Mouse (Mus musculus): ENCODE measurements around the gene Tmem132b.

The Tmem132b gene

DNA sequence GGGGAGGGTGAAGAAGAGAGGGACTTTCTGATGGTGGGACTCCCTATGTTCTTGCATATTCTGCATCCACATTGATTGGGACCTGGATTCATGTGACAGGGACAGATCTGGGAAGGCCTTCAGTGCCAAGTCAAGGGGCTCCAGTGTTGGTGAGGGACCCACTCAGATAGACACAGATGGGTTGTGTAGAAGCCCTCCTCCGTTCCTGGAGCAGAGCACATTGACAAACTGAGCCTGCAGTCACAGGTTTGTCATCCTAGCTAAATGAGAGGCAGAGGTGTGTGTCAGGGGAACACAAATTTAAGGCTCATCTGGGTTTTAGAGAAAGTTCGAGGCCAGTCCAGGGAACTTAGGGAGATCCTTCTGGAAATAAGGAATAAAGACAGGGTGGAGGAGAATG is 51.7 kb downstream of the Tmem132b start:
- DNase-seq: no peak

DNA sequence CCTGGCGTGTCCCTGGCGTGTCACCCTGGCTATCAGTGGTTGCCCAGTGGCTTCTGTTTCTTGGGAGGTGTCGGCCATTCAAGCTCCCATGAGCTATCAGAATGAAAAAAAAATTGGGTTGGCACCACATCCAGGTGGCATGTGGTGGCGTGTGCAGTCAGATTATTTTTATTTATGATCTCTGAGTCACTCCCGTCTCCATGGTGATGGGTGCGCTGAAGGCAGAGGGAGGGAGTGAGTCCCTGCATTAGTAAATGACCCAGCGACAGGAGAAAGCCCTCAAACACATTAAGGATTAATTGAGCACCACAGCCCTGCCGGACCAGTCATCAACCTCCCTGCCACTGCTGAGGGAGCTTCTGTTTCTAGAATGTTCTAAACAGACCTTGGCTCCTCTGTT is 52.3 kb downstream of the Tmem132b start:
- DNase-seq: no peak

DNA sequence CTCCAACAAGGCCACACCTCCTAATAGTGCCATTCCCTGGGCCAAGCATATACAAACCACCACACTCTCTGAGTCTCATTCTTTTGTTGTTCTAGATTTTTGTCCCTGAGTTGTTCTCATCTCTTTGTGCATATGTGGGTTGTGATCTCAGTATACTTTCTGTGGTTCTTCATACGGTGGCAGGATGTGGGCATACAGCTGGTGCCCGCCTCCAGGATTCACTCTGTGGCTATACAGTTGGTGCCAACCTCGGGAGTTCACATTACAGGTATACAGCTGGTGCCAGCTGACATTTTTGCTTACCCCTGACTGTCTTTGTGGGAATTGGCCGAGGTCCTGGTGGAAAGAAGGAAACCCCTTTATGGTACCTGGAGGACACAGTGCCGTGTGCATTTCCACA is 53.6 kb downstream of the Tmem132b start:
- DNase-seq: no peak

DNA sequence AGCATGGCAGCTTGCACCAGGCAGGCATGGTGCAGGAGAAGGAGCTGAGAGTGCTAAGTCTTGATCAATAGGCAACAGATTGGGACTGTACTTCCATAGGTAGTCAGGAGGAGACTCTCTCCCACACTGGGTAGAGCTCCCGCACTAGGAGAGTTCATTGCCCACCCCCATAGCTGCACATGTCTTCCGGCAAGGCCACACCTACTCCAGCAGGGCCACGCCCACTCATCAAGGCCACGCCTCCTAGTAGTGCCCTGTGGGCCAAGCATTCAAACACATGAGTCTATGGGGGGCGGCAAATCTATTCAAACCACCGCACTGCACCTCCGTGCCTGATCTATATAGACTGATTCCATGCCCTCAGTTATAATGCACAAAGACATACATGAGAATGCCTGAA is 56.6 kb downstream of the Tmem132b start:
- no peak for DNase-seq

DNA sequence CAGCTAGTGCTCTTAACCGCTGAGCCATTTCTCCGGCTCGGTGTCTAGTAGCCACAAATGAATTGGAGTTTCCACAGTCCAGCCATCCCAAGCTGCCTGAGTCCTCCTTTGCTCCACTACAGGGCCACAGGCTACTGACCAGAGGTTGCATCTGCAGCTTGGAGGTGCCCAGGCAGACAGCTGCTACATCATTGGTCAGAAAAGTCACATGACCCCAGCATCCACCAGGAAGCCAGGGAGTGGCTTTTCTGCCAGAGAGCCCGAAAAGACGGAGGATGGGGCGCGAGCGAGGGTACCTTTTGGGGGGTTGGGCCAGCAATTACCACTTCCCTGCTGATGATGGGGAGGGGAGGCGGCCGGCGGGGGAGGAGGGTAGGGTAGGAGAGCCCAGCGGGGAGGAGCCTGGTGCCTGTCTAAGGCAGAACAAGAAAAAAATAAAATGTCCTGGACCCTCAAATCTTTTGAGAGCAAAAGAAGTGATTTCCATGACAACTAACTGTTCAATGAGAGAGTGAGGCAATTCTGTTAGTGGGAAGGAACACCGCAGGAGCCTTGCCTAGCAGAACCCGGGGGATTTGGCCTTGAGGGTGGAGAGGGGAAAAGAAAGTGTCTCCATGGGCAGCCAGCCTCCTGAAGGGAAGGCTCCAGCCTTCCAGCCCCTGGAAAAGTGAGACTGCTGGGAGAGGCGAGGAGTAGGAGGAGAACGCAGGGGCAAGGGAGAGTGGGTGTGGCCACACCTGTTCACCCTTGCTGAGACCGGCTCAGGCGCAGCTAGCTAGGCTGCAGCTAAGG is 57.5 kb downstream of the Tmem132b start:
- DNase-seq: no peak

DNA sequence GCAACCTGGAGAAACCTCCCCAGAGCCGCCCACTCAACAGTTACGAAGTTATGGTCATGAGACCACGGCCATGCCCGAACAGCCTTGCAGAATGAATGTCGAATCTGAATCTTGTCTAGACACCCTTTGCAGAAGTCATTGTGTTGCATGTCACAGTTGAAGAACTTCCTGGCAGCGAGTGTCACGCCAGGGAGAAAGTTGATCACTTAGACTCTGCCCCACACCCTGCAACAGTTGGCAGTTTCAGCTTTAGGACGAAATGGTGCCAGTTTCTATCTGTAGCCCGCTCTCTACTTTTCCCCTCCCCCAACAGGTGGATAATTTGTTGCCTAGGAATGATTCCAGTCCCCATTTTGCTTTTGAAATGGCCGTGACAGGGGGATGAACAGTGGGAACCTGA is 66.5 kb downstream of the Tmem132b start:
- no peak for DNase-seq

DNA sequence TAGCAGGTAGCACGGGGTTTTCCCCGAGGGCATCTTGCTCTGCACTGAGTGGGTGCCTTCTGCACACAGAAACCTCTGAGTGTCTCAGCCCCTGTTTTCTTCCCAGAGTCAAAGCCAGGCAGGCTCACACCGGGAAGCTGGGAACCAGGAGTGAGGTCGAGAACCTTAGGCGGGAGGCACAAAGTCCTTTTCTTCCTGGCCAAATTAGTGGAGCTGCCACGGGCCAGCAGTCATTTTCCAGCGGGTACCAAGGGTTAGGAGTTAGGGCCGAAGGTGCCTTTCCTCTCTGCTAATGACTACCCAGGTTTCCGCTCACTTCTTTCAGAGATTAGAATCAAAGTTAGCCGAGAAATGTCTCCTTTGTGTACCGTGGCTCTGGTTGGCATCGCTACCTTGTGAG is 75.6 kb downstream of the Tmem132b start:
- DNase-seq: no peak

DNA sequence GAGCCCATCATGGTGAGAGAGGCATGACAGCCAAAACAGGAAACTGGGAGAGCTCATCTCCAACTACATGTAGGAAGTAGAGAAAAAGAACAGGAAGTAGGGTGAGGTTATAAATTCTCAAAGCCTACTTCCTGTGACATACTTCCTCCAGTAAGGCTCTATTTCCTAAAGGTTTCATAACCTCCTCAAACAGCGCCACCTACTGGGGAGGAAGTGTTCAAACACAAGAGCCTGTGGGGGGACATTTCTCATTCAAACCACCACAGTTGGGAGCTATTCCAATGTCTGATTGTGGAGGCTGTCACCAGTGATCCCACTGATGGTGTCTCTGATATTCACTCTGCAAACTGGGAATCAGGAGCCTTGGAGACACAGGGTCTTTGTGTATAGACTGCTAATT is 78.4 kb downstream of the Tmem132b start:
- no peak for DNase-seq

DNA sequence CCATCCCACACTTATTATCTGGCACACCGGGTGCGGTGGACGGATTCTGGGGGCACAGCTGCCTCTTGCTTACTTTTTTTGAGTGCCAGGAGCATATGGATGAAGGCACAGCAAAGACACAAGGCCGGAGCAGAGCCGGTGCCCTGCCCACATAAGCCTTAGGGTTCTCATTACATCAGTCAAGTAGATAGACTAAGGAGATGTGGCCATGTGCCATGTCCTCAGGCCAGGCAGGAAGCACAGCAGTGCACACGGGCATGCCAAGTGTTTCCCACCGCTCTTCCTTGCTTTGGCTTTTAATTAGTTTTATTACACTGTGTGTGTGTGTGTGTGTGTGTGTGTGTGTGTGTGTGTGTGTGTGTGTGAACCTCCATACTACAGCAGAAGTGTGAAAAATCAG is 80.9 kb downstream of the Tmem132b start:
- DNase-seq: no peak

DNA sequence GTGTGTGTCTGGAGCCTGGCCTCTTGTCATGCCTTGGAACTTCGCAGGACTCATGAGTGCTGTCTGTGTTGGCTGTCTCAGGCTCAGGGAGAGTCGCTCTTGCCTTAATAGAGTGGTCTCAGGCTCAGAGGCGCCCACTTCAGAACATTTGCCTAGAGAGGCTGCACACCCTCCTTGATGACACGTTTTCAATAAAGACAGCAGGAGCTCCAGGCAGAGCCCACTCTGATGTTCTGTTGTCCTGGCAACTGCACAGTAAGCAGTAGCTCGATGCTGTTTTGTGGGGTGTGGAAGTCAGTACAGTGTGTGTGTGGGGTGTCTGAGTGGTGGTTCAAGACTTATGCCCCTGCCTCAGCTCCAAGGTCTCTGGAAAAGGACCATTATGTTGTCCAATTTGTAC is 81.6 kb downstream of the Tmem132b start:
- no peak for DNase-seq

DNA sequence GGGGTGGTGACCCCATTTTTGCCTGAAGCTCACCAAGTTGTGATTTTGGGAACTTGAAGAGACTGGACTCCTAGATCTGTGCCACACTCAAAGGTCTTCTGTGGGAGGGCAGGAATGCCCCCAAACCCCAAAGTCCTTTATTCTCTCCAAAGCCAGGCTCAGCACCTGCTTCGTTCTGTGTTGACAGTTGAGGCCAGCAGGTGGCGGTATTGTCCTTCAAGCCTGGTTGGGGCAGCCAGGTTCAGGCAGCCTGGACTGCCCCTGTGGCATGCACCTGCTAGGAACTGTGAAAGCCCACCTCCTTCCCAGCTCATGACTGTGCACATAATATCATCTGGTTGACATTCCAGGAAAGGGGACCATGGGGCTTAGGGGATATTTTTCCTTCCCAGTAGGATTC is 82.8 kb downstream of the Tmem132b start:
- DNase-seq: no peak

DNA sequence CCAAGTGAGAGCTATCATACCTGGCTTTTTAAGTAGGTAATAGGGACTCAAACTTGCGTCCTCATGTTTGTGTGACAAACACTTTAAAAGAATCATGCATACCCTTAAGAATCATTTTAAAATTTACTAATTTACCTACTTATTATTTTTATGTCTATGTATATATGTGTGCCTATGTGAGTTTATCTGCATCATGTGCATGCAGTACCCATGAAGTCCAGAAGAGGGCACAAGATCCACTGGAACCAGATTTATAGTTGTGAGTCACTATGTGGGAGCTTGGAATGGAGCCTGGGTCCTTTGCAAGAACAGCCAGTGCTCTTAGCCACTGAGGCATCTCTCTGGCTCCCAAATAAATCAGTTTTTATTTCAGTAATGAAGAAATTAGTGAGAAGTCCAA is 85.5 kb downstream of the Tmem132b start:
- DNase-seq: no peak

DNA sequence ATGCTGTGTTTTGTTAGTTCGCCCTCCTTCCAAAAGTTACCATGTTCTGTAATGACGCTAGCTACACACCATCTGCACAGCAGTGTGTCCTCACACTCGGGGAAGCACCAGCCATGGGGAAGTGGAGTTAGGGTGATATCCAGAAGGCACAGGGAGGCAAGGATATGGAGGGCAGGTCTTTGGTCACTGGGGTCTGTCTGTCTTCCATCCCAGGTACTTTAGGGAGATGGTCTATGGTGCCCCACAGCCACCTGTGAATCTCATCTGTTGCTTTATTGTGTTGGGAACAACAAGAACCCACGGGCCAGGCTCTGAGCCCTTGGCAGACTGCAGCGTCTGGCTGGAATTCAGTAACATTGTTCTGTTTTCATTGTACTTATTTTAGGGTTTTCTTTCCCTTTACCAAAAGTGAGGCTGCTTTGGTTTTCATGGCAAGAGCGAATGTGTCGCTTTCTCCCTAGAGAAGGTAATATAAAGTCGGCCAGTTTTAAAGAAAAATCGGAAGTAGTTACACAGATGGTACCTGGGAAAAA is 96.3 kb downstream of the Tmem132b start:
- DNase-seq: no peak

DNA sequence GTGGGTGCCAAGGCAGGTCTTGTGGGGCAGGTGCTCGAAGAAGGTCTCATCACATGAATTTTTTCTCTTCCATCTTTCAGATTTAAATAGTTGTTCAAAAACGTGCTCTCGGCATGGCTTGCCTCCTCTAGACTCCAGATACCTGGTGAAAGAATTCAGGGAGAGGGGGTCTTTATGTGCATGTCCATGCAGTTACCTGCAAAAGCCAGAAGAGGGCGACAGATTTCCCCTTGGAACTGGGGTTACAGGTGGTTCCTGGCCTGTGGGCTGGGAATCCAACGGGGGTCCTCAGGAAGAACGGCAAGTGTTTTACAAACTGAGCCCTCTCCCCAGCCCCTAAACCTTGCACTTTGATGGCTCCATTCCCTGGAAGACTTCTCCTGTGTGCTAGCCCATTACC is 103.1 kb downstream of the Tmem132b start:
- no peak for DNase-seq

DNA sequence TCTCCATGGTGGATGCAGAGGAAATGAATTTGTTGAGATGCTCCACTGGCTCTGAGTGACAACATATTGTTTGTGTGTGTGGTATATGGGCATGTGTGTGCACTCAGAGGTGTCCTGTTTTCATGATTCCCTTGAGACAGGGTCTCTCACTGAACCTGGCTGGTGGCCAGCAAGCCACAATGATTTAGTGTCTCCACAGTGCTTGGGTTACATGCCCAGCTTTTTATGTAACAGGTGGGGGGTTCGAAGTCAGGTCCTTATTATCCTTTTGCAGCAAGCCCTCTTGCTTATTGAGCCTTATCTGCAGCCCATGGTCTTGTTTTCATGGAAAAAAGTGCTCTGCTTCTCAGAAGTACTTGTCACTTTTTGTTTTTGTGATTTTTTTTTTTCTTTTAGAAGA is 109.4 kb downstream of the Tmem132b start:
- DNase-seq: no peak

DNA sequence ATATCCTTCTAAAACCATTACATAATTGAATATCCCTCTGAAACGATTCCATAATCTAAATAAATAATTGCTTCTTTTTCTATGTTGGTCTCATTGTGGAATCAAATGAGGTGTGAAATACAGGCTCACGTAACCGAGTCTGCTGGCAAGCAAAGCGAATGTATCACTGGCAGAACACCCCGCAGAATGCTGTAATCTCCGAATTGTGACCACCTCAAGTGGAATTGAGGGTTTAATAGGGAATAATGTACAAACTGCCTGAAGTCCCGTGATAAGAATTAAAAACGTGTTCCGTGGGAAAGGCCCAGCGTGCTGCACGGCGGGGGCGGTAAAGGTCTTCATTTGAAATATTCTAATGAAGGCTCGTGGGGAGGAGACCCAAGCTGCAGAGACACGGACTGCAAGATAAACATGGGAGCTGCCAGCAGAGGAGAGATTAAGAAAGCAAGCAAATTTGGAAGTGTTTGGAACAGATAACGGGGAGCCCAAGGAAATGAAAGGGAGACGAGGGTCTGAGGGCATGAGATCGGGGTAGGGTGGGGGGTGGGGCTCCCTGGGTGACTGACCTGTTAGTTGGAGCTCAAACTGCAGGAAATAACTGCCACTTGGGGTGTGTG is 110.1 kb downstream of the Tmem132b start:
- no peak for DNase-seq

DNA sequence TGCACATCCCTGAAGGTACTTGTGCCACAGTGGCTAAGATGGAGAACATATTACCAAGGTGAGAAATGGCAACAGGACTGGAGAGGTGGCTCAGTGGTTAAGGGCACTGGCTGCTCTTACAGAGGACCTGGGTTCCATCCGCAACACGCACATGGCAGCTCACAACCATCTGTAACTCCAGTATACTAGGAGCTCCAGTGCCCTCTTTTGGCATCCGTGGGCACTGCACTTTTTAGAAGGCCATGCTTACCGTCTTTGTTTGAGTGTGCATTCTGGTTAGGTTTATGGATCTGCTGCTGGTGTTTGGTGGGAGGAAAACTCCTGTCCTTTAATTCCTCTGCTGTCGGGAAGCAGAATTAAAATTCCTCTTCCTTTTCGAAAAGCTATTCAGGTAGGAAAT is 116.7 kb downstream of the Tmem132b start:
- DNase-seq: no peak

DNA sequence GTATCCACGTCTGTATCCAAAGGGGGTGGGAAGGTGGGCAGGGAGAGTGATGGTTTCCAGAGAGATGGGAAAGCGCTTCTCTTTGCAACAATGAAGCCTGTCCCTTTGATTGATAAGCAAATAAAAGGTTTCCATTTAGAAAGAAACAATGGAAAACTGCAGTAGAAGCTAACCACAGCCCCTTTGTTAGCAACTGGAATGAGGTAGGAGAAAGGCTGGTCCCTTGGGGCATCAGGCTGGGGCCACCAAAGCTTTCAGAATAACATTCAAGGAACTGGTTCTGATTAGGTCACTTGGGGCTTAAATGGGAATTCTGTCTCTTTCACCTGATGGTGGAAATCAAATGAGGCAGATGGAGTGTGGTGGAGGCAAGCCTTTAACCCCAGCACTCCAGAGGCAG is 118.4 kb downstream of the Tmem132b start:
- no peak for DNase-seq

DNA sequence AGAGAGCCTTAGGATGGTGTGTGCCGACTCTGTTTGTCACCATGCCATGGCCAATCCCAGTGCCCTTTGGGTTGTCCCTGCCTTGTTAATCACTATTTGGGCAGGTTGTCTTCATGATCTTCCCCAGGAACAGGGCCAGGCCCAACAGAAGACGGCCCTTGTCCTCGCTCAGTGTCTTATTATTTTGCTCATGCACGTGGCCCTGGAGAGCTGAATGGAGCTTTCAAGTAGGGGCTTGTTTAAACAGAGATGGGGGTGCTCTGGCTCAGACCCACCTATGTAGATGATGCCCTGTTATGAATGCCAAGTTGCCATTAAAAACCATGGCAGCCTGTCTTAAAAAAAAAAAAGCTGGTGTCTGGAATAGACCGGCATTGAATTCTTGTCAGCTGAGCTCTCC is 126.5 kb downstream of the Tmem132b start:
- DNase-seq: no peak

DNA sequence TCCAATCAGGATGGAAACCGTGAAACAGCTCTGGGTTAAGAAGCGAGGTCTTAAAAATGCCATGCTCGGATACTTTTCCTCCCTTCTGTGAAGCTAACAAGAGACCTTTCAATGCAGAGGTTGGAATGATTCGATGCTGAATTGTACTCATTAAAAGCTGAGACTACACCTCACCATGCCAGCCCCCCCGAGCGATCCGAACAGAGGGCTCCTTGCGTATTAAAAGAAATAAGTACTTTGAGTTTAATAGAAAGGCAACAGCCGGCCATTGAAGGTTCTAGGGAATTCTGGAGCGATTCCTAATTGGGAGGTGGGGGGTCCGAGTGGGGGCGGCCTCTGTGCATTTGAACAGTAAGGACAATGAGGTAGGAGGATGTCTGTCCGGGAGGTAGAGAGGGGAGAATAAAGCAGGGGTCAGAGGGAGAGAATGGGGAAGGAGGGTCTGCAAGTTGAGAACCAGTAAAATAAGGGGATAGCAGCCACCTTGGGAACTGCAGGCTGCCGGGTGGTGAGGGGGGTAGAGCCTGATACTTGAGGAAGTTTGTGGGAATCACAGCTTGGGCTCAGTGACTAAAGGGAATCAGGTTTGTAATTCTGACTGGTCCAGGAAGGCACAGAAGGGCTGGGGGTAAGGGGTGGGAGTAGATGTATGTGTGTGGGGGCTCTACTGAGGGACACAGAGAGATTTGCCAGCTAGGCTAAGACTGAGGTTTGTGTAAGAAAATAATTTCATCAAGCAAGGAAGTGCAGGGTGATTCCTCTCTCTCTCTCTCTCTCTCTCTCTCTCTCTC is 127.6 kb downstream of the Tmem132b start:
- no peak for DNase-seq

DNA sequence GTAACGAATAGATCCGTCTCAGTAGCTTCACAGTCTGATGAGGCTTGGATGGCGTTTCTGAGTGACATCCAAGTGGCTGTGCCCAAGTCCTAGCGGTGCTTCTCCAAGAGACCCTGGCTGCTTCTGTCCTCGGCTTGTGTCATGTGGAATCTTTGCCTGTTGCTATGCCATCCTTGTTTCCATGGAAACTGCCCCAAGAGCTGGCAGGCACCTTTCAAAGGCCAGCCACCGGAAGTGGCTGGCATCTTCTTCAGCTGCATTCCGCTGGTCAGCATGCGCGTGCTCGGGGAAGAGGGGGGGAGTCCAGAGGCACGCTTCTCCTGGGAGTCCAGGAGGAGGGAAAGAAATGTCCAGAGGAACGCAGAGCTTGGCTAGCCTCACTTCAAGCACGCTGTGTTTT is 144.0 kb downstream of the Tmem132b start:
- DNase-seq: no peak

DNA sequence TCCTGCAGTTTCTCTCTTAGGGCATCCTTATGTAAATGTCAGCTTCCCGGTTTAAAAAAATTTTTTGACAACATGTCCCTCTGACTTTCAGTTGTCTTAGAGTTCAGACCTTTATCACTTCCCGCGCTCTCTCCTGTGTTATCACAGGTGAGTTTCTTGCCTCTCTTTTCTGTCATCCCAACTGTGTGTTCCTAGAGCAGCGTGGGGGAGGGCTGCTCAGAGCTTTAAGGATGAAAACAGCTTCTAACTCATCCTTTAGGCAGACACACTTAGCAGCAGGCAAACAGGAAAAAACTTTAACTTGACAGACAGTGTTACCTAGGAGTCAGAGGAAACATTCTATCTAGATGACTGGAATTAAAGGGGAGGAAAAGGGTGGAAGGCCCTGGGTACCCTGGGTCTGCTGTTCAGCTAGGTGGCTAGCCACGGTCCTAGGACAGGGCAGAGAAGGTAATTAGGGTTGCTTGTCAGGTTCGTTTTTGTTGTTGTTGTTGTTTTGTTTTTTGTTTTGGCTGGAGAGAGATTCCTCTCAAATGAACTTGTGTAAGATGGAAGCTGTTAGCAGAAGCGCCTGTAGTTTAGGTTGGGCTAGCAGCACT is 144.6 kb downstream of the Tmem132b start:
- DNase-seq: no peak

DNA sequence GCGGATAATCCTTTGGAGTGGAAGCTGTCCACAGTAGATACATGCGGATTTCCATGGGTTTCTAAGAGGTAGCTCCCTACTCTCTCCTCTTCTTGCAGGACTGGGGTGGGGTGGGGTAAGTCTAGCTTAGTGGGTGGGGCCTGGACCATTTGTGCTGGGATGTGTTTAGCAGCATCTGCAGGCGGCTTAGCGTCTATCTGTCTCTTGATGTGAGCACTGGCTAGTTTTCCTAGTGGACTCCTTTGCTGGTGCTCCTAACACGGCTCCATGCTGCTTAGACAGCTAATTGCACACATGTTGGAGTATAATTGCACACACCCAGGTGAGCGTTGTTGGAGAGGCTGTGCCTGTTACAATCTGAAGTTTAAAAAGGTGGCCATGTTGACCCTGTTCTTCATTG is 149.3 kb downstream of the Tmem132b start:
- no peak for DNase-seq
